Mouse (Mus musculus) cerebellum, adult 2 months (tissue): Measurements from ENCODE around the gene Uts2.

Experiments used
- CTCF ChIP-seq: fragments of 200-500 bp; IDR thresholded peaks from 2 replicates; pipeline ENCODE4 v1.5.1; 2011; ENCODE audit warnings: low read depth, mild to moderate bottlenecking, control low read depth, low read length, moderate library complexity, borderline replicate concordance; ENCODE audit not compliant: insufficient read depth
- POLR2A ChIP-seq: fragments of 200-500 bp; IDR thresholded peaks from 2 replicates; pipeline ENCODE4 v1.6.1; 2011; ENCODE audit warnings: low read length, control low read depth, borderline replicate concordance; ENCODE audit not compliant: insufficient read depth

DNA sequence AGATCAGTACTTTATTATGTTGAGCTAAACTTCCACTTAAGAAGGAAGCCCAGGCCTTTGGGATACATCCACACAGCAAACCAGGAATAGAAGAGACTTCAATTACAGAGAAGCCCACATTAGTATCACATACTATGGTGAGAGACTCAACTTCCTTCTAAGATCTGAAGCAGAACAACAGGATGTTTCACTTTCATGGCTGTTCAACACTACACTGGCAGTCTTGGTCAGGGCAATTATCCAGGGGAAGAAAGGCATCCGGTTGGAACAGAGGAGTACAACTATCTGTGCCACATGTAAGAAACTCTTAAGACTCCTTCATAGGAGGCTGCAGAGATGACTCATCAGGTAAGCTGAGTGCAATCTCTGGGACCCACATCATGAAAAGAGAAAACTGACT lies 54.3 kb downstream of the Uts2 start:
- TF ChIP-seq CTCF (no peak), POLR2A (no peak)
